Mouse (Mus musculus) thymus, adult 2 months (tissue): ENCODE measurements around the gene Camk2d. TPM values are rescaled to one million over a fixed set of nuclear protein-coding genes. Genes with fewer than 3 reads are reported as not detected.

Experiments
- DNase-seq: peaks from one replicate; pipeline ENCODE4 v3.0.0; 2021
- H3K27ac ChIP-seq: fragments of 200-500 bp; 2 replicates; pipeline ENCODE4 v1.5.1; 2012; ENCODE audit warnings: low read length, control low read depth; ENCODE audit not compliant: control insufficient read depth, insufficient read depth
- H3K27me3 ChIP-seq: fragments of 200-500 bp; 2 replicates; pipeline ENCODE4 v1.6.1; 2012; ENCODE audit warnings: mild to moderate bottlenecking, low read length, moderate library complexity, mixed read lengths; ENCODE audit not compliant: control insufficient read depth, insufficient read depth
- H3K36me3 ChIP-seq: fragments of 200-500 bp; 2 replicates; pipeline ENCODE4 v1.6.1; 2012; ENCODE audit warnings: mild to moderate bottlenecking, low read length, moderate library complexity; ENCODE audit not compliant: control insufficient read depth, insufficient read depth
- H3K4me1 ChIP-seq: fragments of 200-500 bp; replicated peaks from 2 replicates; pipeline ENCODE4 v1.6.1; 2012; ENCODE audit warnings: low read length; ENCODE audit not compliant: control insufficient read depth, insufficient read depth
- H3K4me3 ChIP-seq: fragments of 200-500 bp; 2 replicates; pipeline ENCODE4 v1.5.1; 2012; ENCODE audit warnings: mild to moderate bottlenecking, low read length, control low read depth, moderate library complexity; ENCODE audit not compliant: control insufficient read depth, insufficient read depth
- CTCF ChIP-seq: fragments of 200-500 bp; IDR thresholded peaks from 2 replicates; pipeline ENCODE4 v1.5.1; 2012; ENCODE audit warnings: mild to moderate bottlenecking, control low read depth, low read length, moderate library complexity, borderline replicate concordance; ENCODE audit not compliant: control insufficient read depth, poor library complexity, insufficient read depth; ENCODE audit errors: extremely low read depth
- POLR2A ChIP-seq: fragments of 200-500 bp; IDR thresholded peaks from 2 replicates; pipeline ENCODE4 v1.6.1; 2012; ENCODE audit warnings: mild to moderate bottlenecking, low read length, control low read depth, moderate library complexity; ENCODE audit not compliant: control insufficient read depth, poor library complexity, insufficient read depth; ENCODE audit errors: extremely low read depth
- WGBS: fragments of 180-500 bp; shearing (Covaris S2); methylation state at CpG from one replicate; pipeline ENCODE4 v1.1.7; 2018; 5-methylcytosine and 5-hydroxymethylcytosine counted together
- polyA plus RNA-seq: library from polyadenylated mRNA; depleted of rRNA; stranded (reverse); fragments of >200 nt; gene quantifications from 2 replicates; pipeline ENCODE4 v1.2.3, GENCODE M21; 2012

Gene Camk2d
- polyA plus RNA-seq, 1 experiment: 40.1 TPM

DNA sequence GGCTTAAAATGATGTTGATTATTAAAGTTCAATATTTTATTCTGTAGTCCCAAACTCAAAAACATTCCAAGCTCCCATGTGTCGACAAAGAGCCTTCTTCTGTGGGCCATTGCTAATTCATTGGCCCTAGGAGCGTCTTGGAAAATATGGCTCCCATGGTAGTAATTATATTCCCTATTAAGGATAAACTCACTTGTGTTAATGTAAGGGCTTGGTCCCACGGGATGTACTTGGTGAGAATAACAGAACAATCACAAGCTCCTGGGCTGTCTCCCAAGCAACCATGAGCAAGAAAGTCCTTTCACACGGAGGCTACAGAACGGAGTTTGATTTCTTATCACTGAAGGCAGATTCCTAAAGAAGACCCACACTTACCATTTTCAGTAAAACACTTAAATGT, 208.9 kb downstream of the Camk2d start:
- 97% methylated on average over 5 of the region's 5 CpGs for WGBS
- Histone ChIP-seq H3K27ac (no peak overlapping the region), H3K36me3 (no peaks in the 10 kb centered on the region), H3K4me1 (no peaks in the 10 kb centered on the region), H3K4me3 (no peak overlapping the region), H3K27me3 (no peaks in the 10 kb centered on the region)
- TF ChIP-seq CTCF (no peak), POLR2A (no peak)
- no peak for DNase-seq

DNA sequence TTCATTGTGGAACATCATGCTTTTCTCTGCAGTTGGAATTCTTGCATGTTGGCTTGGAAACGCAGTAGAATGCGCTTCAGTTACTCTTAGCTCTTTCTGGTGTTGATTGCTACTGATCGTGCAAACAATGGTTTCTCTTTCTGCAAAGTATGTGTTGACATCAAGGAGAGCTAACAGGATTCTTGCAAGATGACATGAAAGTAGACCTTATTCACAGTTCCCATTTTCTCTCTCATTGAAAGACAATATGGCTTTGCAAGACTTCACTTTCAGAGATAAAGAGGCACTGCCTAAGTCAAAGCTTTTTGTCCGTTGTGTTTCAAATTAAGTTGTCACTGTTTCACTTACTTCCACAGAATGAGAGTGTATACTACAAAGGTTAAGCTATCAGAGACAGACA, 210.0 kb downstream of the Camk2d start:
- Histone ChIP-seq H3K27me3 (no peaks in the 10 kb centered on the region), H3K4me1 (no peaks in the 10 kb centered on the region), H3K4me3 (no peak overlapping the region), H3K27ac (no peak overlapping the region), H3K36me3 (no peaks in the 10 kb centered on the region)
- no peak for DNase-seq
- WGBS: 96% methylated on average over 4 of the region's 4 CpGs
- TF ChIP-seq CTCF: no peak
- no peak for TF ChIP-seq POLR2A

DNA sequence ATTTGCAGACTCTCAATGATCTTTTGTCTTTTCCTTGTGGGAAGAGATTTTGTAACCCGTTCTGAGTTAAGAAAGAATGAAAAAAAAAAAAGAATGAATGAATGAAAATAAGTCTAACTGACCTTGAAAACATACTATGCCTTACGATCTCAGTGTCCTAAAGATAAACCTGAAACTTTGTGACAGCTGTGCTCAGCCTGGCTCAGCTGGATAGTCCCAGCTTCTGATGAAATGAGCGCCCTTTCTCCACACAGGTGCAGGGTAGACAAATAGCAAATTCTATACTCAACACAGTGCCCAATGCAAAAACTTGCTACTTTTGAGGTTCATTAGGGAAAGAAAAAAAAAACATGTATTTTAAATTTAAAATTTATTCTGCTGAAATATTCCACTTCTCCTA, 213.8 kb downstream of the Camk2d start:
- WGBS: 93% methylated on average over 3 of the region's 3 CpGs
- H3K4me3 ChIP-seq: no peak overlapping the region
- H3K27me3 ChIP-seq: no peaks in the 10 kb centered on the region
- TF ChIP-seq CTCF (no peak), POLR2A (no peak)
- no peak overlapping the region for H3K27ac ChIP-seq
- no peak for DNase-seq
- H3K4me1 ChIP-seq: no peaks in the 10 kb centered on the region
- H3K36me3 ChIP-seq: no peaks in the 10 kb centered on the region

DNA sequence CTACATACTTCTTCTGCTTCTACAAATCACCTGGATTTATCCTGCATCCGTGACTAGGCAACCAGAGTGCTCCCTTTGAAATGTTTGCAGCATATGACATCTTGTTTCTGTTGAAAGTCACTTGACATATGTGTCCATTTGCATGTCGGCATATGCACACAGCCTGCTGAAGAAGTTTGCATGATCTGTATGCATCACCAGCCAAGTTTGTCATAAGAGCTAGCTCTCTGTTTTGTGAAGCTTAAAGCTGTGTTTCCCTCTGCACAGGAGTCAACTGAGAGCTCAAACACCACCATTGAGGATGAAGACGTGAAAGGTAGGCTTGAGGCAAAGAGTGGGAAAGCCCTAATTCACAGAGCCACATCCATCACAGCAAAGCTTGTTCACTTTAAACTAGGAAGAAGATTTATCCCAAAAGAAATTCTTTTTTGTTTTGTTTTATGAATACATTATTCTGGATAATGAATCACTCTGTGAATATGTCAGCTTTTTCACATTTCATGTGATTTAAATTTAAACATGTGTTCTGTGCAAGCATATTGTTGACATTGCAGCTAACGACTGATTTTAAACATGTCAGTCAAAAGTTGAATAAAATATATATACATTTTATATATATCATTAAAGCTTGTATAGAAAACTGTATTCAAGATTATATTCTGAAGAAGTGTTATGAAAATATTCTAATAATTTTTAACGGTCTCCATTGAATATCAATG, 214.4 kb downstream of the Camk2d start:
- H3K36me3 ChIP-seq: no peaks in the 10 kb centered on the region
- 96% methylated on average over 5 of the region's 5 CpGs for WGBS
- H3K27me3 ChIP-seq: no peaks in the 10 kb centered on the region
- H3K4me3 ChIP-seq: no peak overlapping the region
- no peak overlapping the region for H3K27ac ChIP-seq
- no peak for DNase-seq
- H3K4me1 ChIP-seq: no peaks in the 10 kb centered on the region
- TF ChIP-seq CTCF: no peak
- TF ChIP-seq POLR2A: no peak

DNA sequence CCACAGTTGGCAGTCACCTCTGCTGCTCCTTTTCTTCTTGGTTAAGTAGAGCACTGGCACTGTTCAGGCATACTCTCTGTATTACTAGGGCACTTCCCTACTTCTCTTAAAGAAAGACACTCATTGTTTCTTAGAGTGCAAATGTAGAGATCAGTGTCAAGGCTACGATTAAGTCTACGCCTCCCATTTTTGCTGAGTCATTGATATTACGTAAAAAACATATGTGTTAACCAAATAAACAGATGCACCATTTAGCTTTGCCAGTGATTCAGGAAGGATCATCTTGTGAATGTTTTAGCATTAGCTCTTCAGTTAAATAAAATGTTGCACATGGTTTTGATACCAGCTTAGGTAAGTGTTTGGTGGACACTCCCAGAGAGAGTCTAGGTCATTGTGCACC, 215.5 kb downstream of the Camk2d start:
- Histone ChIP-seq H3K36me3 (no peaks in the 10 kb centered on the region), H3K4me3 (no peak overlapping the region), H3K27me3 (no peaks in the 10 kb centered on the region), H3K27ac (no peak overlapping the region), H3K4me1 (no peaks in the 10 kb centered on the region)
- no peak for DNase-seq
- WGBS: 91% methylated on average over 3 of the region's 3 CpGs
- TF ChIP-seq POLR2A (no peak), CTCF (no peak)

DNA sequence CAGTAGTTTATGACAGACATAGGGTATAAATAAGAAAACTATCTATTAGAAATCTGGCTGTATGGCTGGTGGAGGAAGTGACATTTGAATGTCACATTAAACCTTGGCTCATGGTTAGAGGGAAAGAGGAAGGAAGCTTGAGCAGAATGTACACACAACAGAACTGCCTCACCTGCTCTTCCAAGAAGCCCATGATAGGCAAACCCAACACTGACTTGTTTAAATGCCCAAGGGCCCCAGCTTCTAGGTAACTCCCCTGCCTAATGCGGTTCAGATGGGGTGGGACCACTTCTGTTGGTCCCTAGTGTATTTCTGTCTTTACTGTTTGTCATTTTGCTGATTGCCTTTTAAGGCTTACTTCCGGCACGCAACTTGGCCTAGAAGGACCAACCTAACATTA, 226.3 kb downstream of the Camk2d start:
- Histone ChIP-seq H3K4me3 (no peak overlapping the region), H3K27ac (no peak overlapping the region), H3K4me1 (no peaks in the 10 kb centered on the region), H3K27me3 (no peaks in the 10 kb centered on the region), H3K36me3 (no peaks in the 10 kb centered on the region)
- DNase-seq: no peak
- 73% methylated on average over 3 of the region's 3 CpGs for WGBS
- TF ChIP-seq CTCF: no peak
- TF ChIP-seq POLR2A: no peak

DNA sequence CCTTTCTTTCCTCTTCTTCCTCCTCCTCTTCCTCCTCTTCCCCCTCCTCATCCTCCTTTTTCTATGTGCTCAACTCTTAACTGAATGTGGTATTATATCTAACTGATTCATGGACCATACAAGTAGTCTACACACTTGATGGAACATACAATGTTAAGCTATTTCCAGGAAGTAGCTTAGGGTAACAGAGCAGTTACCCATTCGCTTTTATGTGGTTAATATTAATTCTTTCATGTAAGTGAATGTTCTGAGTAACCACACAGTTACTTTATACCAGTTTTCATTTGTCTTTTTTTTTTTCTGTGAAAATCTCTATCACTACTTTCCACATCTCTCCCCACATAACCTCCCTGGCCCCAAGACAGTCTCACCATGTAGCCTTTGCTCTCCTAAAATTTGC, 228.8 kb downstream of the Camk2d start:
- Histone ChIP-seq H3K27me3 (no peaks in the 10 kb centered on the region), H3K4me3 (no peak overlapping the region), H3K36me3 (no peaks in the 10 kb centered on the region), H3K27ac (no peak overlapping the region), H3K4me1 (no peaks in the 10 kb centered on the region)
- no peak for DNase-seq
- WGBS: 41% methylated on average over 1 of the region's 1 CpGs
- TF ChIP-seq CTCF (no peak), POLR2A (no peak)
